Mouse (Mus musculus) layer of hippocampus, postnatal 36 days (tissue): Measurements from ENCODE around the gene Gm8879. TPM values are rescaled to one million over a fixed set of nuclear protein-coding genes. Genes with fewer than 3 reads are reported as not detected.
"Not testable (repeated sequence)": the region's sequence is repeated elsewhere in the genome, so short reads cannot be mapped to it uniquely, and the experiment has no call there.

Experiments
- DNase-seq, 2 experiments: peaks; one replicate each; pipeline ENCODE4 v3.0.0; 2022
- total RNA-seq, 2 experiments: library from RNA; stranded (reverse); gene quantifications; 2 replicates each; pipeline ENCODE4 v1.2.3; 2021

Gene Gm8879
- not detected for total RNA-seq

GRCm38 (mm10) chr5:11127334-11127733 is at the start of gene Gm8879:
Gene Gm8879, plus strand, starts transcription at chr5:11127634.
- DNase-seq = not testable (repeated sequence)

GRCm38 (mm10) chr5:11138031-11138430 is 10.6 kb downstream of the Gm8879 start:
- not testable (repeated sequence) for DNase-seq

Other genes with a start within 250 kb of the Gm8879 start
- not detected for gene Gm8871, start 179.8 kb upstream of the Gm8879 start, total RNA-seq
- not detected for gene Gm8857, start 179.8 kb upstream of the Gm8879 start, total RNA-seq
- gene Gm5861, start 55.4 kb downstream of the Gm8879 start, total RNA-seq = not detected
- not detected for gene Gm8890, start 128.4 kb downstream of the Gm8879 start, total RNA-seq
- gene Speer1, start 213.9 kb downstream of the Gm8879 start, total RNA-seq = not detected